Mouse (Mus musculus): ENCODE measurements around the gene Celf2.

Gene Celf2

DNA sequence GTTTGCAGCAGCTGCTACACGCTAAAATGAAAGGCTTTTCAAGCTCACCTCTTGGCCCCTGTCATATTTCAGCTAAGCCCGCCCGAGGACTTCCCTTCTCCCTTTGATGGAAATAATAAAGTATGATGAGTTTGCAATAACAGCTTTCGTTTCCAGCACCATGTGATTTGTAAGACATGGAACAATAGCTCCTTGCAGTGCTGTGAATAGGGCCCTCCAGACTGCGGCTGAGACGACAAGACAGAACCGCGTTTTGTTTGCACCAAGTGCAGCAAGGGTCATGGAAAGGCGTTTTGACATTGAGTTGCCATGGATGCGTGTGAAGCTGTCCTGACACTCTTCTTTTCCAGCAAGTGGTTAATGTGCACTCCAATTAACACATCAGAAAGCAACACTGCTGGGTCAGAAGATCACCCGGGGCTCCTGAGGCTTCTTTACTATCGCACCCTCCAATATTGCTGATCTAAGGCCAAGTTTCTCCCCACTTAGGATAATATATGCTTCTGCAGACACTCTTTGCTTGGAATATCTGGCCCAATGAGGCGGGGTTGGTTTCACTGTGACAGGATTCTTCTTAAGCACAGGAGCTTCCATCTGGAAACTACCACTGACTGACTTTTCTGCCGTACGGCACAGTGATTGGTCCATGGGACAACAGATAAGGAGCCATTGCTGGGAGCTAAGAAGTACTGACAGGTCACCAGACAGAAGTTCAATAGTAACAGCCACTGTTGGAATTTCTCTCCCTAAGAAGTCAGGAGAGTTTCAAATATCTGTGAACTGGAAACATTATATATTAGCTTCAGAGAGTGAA lies 301.5 kb downstream of the Celf2 start:
- peak; percentile 16 for DNase-seq (ENCODE audit: low read depth, low spot score)

DNA sequence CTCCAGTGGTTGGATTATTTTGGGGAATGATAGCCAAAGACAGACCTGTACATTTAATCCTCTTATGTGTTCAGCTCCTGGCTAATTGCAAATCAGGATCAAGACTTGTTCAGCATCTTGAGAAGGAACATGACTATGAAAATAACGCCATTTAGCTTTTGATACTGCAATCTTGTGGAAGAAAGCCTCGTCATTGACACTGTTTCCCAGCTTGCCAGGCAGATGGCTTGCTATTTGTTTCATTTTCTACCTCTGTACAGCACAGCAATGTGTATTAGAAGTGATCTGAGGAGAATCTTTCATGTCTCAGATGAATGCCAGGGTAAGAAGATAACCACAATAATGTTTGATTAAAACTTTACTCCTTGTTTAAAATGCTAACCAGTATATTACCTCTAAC lies 315.9 kb downstream of the Celf2 start:
- no peak for DNase-seq (ENCODE audit: low read depth, low spot score)

DNA sequence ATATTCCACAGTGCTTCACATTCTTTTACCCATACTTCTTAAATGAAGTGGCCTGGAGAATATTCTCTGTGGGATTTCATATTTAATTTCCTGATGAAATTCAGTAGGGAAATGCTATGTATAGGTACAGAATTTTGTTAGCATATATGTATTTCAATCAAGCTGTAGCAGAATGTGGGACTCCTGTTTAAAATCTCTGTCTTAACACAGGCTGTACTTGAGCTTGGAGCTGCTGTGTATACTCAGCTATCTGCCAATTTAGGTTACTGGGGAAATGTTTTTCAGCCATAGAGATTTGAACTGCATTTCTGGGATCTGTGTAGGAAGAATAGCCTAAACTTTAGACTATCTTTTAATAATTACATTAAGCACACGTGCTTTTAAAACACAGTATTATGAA lies 330.2 kb downstream of the Celf2 start:
- no peak for DNase-seq (ENCODE audit: low read depth, low spot score)

DNA sequence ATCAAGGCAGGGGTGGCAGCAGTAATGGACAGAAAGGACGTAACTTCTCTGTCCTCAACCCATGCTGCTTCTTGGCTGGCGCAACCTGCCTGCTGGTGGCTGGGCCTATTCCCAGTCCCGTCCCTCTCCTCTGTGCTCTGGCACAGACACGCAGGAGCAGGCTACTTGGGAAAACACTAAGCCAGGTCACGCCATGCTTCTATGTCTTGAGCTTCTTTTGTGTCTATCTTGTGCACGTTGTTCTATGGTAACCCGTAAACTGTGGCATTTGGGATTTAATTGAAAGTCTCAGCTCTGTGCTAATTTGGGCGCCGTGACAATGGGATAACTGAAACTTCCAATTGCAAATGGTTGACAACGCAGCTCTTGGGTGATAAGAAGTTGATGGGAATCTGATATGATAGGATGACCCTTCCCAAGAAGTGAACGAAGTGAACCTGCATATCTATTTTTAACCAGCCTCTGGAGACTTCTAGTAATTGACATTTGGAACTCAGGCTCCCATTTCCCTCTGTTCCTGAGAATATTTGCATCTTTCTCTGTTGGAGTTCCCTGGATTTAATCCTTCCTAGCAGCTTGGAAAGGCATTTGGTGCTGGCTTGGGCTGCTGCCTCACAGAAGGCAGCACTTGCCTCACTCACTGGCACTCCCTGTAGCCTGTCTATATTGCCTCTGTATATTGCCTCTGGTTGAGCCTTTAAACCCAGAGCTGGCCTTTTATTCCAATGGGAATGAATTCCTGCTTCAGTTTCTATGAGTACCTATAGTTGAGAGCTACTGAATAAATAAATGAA lies 335.9 kb downstream of the Celf2 start:
- DNase-seq (ENCODE audit: low read depth, low spot score): peak; percentile 67

- DNase-seq (ENCODE audit: low read depth, low spot score): no peak
Measured at GRCm38 (mm10) chr2:7171087-7171696, 338.2 kb downstream of the Celf2 start.

GRCm38 (mm10) chr2:7165786-7166185 lies 343.6 kb downstream of the Celf2 start:
- no peak for DNase-seq (ENCODE audit: low read depth, low spot score)

DNA sequence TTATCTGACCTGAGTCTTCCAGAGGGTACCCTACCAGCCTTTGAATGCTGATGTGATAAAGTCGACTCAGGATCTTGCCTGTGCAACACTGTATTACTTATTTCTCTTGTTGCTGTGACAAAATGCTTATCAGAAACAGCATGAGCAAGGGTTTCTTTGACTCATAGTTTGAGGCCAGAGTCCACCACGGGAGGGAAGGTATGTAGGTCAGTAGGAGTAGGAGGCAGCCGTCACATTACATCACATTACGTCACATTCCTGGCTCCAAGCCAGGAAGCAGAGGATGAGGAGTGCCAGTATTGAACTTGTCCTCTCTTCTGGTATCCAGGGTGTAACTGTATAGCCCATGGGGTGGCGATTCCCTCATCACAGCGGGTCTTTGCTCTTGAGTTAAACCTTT lies 349.3 kb downstream of the Celf2 start:
- no peak for DNase-seq (ENCODE audit: low read depth, low spot score)

DNA sequence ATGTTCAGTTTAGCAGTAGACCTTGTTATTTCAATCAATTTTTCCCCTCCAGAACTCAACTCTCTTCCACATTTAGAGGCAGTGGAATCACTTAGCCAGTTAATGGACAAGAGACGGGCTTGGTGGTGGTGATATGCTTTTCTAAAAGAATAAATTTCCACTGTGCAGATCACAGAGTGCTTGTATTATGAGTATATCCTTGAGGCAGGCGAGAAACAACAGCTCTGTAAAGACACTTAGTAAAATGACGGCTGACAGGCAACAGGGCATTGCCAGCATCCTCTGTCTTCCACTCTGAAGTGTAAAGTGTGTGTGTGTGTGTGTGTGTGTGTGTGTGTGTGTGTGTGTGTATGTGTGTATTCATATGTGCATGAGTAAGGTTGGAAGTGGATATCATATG lies 362.1 kb downstream of the Celf2 start:
- no peak for DNase-seq (ENCODE audit: low read depth, low spot score)

- DNase-seq (ENCODE audit: low read depth, low spot score): no peak
Measured at GRCm38 (mm10) chr2:7145541-7146043, 363.8 kb downstream of the Celf2 start.

- DNase-seq (ENCODE audit: low read depth, low spot score): peak; percentile 52
Measured at GRCm38 (mm10) chr2:7144871-7145270, 364.5 kb downstream of the Celf2 start.

GRCm38 (mm10) chr2:7123366-7123765 lies 386.0 kb downstream of the Celf2 start:
- DNase-seq (ENCODE audit: low read depth, low spot score): no peak

DNA sequence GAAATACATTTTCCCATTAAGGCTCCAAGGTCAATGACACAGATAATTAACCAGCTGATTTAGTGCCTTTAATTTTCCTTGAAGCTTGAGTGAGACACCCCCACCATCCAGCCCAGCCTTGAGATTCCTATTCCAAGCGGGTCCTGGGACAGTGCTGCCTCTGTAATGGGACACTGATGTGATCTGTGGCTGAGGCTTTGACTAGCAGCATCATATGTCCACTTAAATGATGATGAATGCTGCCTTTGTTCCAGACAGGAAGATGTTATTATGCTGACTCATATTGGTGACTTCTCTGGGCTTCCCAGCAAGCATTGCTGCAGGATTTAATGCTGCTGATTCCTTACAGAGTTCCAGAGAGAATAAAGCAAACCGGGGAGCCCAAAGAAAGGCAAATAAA lies 393.6 kb downstream of the Celf2 start:
- no peak for DNase-seq (ENCODE audit: low read depth, low spot score)

GRCm38 (mm10) chr2:7115161-7115560 lies 394.2 kb downstream of the Celf2 start:
- no peak for DNase-seq (ENCODE audit: low read depth, low spot score)

GRCm38 (mm10) chr2:7113738-7114137 lies 395.6 kb downstream of the Celf2 start:
- no peak for DNase-seq (ENCODE audit: low read depth, low spot score)

DNA sequence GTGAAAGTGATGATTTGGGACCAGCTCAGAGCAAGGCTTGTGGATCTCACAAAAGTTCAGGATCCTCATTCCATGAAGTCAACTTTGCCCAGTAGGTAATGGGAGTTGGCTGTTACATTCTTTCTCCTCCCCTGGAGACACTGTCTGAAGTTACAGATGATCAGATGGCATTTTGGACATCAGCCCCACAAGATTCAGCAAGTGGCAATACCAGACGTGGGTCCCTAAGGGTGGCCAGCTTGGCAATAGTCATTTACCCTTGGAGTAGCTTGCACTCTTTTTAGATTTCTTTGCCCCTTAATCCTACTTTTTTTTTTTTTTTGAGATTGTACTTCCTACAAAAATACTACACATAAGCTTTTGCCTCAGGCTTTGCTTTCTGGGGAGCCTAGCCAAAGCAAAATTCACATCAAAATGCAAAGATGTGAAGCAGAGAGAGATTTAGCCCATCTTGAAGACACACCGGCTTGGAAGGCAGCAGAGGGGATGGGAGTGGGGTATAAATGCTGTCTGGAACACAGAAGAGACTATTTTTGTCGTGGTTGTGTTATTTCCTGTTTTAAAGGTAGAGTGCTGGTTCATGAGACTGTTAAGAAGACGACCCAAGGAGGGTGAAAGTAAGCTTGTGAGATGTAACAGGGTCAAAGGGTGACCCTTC lies 397.1 kb downstream of the Celf2 start:
- no peak for DNase-seq (ENCODE audit: low read depth, low spot score)

DNA sequence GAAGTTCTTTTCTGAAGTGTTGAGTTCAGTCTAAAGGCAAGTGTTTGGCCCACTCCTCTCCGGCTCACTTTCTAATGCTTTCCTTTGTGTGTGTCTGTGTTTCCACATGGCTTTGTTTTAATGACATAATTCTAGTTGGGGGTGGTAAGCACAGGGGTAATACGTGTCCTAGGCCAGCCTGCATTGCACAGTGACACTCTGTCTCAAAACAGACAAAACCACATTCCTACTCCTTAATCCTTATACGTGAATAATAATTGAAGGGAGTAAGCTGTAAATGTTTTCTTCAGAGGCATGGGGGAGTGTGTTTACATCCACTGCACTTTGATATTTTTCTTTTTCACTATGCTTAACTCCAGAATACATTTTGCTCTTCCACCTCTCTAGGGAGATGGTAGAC lies 415.9 kb downstream of the Celf2 start:
- DNase-seq (ENCODE audit: low read depth, low spot score): no peak

DNA sequence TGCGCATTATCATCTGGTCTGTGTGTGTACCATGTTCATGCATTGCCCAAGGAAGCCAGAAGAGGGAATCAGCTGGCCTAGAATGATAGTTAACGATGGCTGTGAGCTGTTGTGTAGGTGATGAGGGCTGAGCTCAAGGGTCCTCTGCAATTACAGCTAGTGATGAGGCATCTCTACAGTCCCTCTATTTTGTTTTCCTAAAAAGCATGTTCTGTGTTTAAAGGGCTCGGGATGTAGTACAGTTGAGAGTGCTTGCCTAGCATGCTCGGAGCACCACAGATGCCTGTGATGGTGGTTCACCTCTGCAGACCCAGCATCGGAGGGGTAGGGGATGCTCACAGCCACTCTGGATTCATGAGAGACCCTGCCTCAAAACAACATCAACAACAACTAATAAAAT lies 416.7 kb downstream of the Celf2 start:
- no peak for DNase-seq (ENCODE audit: low read depth, low spot score)

DNA sequence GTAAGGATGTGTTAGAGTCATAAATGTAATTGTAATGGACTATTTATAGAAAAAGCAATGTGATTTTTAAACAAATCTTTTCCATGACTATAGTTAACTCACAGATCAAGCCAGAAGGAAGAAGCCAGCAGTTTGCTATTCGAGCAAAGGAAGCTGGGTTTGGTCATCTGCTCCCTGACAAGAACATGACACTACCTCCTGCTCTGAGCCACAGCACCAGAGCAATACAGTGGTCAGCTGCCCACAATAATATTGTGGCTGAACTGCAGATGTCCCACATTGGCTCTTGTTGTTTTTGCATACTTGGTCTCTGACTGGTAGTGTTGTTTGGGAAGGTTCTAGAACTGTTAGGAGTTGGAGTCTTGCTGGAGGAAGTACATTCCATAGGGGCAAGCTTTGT lies 418.9 kb downstream of the Celf2 start:
- no peak for DNase-seq (ENCODE audit: low read depth, low spot score)

DNA sequence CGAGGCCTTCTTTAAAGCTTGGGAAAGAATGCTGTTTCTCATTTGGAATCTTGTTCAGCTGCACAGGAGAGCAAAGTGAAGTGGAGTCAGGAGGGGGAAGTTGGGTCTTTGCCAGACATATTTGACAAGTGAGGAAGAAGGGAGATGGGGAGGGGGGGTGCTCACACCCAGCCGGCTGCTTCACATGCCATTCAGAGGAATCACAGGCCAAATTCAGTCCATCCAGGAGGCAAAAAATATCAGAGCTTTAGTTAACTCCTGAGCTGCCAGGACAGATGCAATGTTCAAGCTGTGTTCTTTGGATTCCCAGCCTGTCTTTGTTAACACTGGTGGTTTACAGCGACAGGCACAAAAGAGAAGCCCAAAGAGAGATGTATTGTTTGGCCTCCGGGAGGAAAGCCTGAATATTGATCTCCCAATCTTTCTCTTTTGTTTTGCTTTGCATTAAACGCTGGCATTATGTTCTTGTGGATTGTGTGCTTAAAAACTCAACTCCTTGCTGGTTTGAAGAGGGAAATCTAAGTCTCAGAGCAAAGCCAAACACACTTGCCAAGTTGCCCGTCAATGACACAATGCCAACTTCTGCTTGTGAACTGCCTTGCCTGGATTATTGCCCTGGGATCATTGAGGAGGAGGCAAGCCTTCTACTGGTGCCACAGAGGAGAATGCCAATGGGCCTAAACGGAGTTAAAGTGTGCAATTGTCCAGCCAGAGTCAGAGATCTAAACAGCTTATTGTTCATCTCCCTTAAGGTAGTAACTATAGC lies 420.1 kb downstream of the Celf2 start:
- peak; percentile 93 for DNase-seq (ENCODE audit: low read depth, low spot score)

GRCm38 (mm10) chr2:7088536-7088935 lies 420.8 kb downstream of the Celf2 start:
- no peak for DNase-seq (ENCODE audit: low read depth, low spot score)

DNA sequence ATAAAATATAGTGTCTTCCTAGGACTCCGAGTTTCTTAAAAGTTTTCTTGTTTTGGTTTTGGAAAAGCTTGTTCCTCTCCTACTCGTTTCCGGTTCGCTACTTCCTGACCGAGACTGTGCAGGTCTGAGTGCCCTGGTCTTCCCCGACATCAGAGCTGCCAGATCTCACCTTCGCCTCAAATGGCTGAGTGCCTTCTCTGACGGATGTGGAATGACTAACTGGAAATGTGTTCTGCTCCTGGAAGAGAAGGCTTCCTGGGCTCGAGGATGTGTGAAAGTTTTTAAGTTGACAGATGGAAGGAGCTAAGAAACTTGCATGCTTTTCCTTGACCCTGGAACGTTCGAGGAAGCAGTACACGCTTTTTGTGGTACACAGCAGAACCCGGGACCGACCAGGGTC lies 421.9 kb downstream of the Celf2 start:
- no peak for DNase-seq (ENCODE audit: low read depth, low spot score)
